Mouse (Mus musculus): ENCODE results near the gene Tsku. TPM values are rescaled to one million over a fixed set of nuclear protein-coding genes. Genes with fewer than 3 reads are reported as not detected.

Gene Tsku
- polyA plus RNA-seq, 1 experiment: 199 TPM

DNA sequence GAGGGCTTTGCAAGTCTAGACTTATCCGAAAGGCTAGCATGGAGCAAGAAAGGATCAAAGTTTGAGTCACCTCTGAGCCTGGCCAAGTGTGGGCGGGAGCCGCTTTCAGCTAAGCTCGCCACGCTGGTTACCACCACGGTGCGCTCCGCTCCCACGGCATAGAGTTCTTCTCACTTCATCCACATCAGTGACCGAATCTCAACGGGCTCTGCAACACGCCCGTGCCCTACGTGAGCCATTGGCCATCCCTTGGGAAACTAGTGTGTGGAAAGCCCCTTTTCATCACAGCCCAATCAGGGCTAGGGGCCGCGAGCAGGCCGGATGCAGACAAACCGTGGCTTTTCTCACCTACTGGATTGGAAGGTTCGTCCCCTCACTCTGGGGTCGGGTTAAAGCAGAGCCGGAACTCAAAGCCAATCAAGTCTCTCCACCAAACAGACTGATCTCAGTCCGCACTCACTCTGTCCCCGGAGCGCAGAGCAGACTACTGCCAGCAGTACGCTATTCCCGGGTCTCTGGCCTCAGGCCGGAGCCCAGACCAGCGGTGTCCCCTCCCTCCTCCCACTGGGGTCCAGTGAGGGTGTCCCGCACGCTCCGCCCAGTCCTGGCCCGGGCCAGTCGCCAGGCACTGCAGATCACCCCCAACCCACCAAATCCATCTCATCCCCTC is 1.0 kb downstream of the Tsku start:
- no peak for DNase-seq (ENCODE audit: low spot score)

DNA sequence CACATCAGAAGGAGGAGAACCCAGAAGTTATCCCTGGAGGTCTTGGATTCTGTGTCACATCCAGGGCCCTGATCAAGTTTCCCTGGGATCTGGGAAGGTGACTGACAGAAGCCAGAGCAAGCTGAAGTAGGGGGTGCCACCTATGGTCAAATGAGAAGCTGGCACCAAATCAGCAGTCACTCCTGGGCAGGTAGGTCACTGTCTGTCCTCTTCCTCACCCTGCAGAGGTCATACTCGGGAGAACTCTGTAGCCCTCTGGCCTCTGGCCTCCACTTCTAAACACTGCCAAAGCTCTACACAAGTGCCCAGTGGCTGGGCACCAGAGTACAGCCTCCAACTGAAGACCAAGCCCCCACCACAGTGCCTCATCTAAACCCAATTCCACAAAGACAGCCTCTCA is 3.1 kb downstream of the Tsku start:
- DNase-seq (ENCODE audit: low spot score): no peak

GRCm38 (mm10) chr7:98357324-98357723 is 3.8 kb downstream of the Tsku start:
- no peak for DNase-seq (ENCODE audit: low spot score)

- no peak for DNase-seq (ENCODE audit: low spot score)
These were observed 6.2 kb downstream of the Tsku start for GRCm38 (mm10) chr7:98354921-98355310.

DNA sequence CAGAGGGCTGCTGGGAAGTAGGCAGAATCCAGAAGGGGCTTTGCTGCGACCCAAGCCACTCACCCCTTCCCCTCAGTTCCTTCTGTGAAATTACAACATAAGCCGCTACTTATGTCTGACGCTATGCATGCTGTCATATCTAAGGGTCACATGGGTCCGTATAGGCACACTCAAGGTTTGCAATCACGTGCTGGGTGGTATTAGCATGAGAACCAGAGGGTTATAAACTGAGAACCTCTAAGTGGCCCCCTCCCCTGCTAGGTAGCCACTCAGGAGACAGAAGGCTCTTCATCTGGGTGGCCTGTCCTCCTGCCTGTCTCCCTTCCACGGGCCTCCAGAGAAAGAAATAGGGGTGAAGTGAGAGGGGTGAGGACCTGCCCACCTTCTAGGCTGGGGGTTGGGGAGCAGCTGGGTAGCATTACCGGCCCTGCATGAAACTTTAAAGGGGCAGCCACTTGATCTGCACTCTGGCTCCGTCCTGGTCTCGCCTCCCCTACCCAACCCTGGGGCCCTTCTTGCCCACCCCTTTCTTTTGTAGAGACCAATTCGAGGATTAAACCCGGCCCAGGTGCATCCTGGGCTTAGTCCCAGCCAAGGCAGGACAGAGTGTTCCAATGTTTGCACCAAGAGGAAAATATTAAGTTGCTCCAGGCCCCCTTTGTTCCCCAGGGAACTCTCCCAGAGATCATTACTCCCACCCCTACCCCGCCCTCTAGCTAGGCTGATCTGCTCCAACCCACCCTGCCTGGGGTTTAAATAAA is 6.8 kb downstream of the Tsku start:
- DNase-seq (ENCODE audit: low spot score): no peak

DNA sequence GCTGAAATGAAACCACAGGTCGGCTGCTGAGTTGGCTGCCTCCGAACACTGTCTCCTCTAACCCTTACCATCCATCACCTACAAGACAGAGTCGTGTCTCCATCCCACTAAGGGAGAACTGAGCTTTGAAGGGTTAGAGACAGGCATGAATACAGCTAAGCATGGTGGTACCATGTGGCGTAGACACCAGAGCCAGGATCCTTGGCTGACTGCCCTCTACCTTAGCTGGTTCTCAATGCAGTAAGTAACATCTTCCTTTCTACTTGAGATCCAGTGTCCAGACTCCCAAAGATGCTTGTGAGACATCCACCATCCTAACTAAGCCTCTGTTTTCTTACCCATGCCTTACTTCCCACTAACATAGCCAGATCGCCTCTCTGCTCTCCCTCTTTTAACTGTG is 7.5 kb downstream of the Tsku start:
- DNase-seq (ENCODE audit: low spot score): no peak

DNA sequence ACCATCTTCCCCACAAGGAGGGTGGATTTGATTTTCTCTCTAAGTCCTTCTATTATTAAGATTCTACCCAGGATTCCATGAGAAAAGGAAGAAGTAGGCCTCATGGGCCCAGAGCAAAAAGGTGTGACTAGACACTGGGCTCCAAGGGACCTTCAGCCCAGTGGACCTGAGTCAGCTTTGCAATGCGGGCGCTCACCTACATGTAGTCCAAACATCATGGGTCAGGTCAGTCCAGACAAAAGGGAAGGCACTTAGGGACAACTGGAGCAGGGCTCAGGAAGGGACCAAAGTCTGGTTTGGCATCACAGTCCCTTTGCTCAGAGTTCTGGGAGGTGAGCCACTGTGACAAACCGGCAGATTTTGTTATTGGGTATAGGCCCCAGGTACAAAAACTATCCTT is 9.6 kb downstream of the Tsku start:
- DNase-seq (ENCODE audit: low spot score): no peak

DNA sequence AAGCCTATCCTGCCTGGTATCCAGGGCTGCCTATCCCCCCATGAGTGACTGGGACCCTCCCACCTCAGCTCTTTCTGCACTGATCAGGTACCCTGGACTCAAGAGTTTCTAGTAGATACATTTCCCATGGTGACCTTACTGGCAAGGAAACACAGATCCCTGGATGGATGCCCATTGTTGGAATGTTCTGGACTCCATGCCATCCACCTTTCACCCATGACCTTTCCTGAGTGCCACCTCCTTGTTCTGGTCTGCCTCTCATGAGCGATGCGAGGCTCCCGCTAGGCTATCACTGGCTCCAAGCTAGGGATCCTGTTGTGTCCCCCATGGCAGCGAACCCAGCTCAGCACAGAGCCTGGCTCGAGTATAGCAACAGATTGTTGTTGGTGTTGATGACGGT is 11.3 kb downstream of the Tsku start:
- no peak for DNase-seq (ENCODE audit: low spot score)

GRCm38 (mm10) chr7:98349096-98349495 is 12.0 kb downstream of the Tsku start:
- DNase-seq (ENCODE audit: low spot score): peak; percentile 73

DNA sequence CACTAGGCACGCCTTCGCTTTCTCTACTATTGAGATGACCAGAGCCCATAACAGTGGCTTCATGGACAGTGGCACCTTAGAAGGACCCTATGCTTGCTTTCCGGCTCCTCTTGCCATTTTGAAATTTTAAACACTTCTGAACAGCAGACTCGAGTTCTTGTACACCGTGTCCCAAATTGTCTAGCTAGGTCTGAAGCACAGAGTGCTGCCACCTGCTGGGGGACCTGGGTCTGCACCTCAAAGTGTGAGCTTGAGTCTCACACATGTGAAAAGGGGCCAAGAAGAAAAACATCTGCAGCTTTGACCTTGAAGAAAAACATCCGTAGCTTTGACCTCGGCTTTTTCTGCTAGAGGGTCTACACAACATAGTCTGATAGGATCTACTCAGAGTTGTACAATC is 13.1 kb downstream of the Tsku start:
- no peak for DNase-seq (ENCODE audit: low spot score)

- no peak for DNase-seq (ENCODE audit: low spot score)
These were observed 13.7 kb downstream of the Tsku start for GRCm38 (mm10) chr7:98347471-98347870.

DNA sequence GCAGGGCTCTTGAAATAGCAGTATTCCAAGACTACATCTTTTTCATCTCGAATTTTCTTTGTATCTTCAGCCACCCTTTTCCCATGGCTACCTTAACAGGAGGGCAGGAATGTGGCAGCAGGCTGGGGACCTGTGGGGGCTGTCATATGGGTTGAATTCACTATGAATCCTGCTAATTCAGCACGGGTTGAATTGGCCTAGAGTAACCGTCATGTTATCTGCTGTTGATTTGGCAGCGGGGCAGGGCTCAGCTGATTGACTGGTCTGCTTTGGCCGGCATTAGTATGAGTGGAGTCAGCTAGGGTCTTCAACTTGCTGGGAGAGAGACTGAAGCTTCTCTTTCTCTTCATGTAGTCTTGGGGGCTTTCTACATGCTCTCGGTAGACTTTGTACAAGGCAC is 16.1 kb downstream of the Tsku start:
- DNase-seq (ENCODE audit: low spot score): no peak

- DNase-seq (ENCODE audit: low spot score): no peak
These were observed 16.8 kb downstream of the Tsku start for GRCm38 (mm10) chr7:98344361-98344760.

- no peak for DNase-seq (ENCODE audit: low spot score)
These were observed 18.9 kb downstream of the Tsku start for GRCm38 (mm10) chr7:98342249-98342648.

DNA sequence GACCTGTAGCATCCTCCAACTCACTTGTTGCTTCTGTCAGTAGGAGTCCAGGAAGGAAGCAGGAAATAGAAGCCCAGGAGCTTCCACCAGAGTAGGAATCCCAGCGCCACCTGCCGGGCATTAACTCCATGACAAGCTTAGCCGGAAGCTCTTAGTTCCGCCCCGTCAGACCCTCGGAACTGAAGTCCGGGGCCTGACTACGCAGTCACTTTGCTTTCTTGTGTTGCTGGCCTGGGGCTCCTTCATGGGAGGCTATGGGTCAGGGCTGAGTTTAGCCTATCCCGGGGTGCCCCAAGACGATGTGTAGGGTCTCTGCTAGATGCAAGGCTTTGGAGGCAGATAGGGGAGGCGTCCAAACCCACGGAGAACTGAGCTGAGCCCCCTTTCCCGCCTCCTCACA is 19.7 kb downstream of the Tsku start:
- peak; percentile 72 for DNase-seq (ENCODE audit: low spot score)

DNA sequence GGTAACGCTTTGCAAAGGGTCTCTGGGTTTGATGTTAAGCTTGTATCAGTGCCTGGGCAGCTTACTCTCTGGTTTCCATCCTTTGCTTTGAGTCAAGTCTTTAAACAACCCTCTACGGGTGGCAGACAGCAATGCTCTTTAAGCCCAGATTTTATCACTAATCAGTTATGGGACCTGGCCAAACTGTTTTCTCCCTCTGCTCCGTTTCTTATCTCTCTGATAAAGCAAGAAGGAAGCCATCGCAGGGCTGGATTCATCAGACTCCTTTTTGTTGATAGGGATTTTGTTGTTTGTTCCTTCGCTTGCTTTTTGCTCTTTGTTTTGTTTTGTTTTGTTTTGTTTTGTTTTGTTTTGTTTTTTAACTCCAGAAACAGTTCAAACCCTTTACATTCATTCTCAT is 20.8 kb downstream of the Tsku start:
- DNase-seq (ENCODE audit: low spot score): no peak

DNA sequence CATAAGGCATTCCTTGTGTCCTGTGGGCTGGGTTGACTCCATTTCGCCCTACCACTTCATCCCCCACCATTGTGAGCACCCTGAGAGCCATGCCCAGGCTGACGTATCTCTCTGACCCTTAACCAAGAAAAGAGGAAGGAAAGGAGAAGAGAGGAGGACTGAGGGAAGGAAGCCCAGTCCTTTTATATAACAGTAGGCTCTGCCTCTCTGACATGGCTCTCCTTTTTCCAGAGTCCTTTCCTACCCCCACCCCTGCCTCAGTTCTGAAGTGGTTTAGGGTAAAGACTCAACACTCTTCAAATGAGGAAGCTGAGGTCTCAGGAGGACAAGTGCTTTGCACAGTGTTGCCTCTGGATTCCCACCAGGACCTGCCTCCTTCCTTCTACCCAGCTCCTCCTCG is 27.1 kb downstream of the Tsku start:
- no peak for DNase-seq (ENCODE audit: low spot score)

DNA sequence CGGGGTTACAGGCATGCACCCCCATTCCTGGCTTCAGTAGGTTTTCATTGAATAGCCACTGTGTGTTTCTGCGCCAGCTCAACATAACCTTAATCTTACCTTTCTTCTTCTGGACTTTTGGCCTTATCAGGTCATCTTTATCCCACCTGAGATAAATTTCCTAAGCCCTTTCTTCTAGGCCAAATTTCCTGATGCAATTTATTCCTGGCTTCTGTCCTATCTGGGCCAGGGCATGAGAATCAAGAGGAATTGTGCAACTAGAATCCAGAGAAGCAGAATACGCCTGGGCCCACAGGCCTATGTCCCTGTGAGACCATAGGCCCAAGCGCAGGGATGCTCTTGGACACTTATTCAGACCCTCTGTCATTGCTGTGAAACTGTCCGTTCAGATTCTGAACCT is 27.6 kb downstream of the Tsku start:
- DNase-seq (ENCODE audit: low spot score): no peak

GRCm38 (mm10) chr7:98332678-98333397 is 28.3 kb downstream of the Tsku start:
- no peak for DNase-seq (ENCODE audit: low spot score)

DNA sequence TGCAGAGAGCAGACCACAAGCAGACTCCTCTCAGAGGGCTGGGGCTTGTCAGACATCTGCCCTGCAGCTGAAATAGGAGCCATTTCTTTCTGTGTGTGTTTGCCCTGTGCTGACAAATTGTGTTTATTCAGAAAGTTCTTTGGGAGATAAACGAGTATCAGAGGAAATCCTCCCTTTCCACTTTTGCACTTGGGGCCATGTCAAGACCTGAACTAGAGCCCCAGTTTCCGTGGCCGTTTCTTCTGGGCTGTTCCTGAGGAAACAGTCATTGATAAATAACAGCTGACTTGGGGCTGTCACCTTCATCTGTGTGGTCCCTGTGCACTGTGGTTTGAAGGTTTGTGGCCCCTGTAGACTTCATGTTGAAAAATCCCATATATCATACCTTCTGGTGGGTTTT is 29.2 kb downstream of the Tsku start:
- no peak for DNase-seq (ENCODE audit: low spot score)

- DNase-seq (ENCODE audit: low spot score): no peak
These were observed 30.6 kb downstream of the Tsku start for GRCm38 (mm10) chr7:98330375-98331002.

- DNase-seq (ENCODE audit: low spot score): no peak
These were observed 31.3 kb downstream of the Tsku start for GRCm38 (mm10) chr7:98329651-98330374.
